Mouse (Mus musculus) E14TG2a.4 (cell line): Measurements from ENCODE around the gene Dchs2.

Experiments
- H3K27me3 ChIP-seq: 2 replicates; pipeline ENCODE4 v1.6.1; 2014; ENCODE audit warnings: low read length, control low read depth; ENCODE audit not compliant: insufficient read depth
- H3K36me3 ChIP-seq: 2 replicates; pipeline ENCODE4 v1.6.1; 2014; ENCODE audit warnings: low read length, control low read depth; ENCODE audit not compliant: insufficient read depth
- H3K4me1 ChIP-seq: replicated peaks from 2 replicates; pipeline ENCODE4 v1.6.1; 2014; ENCODE audit warnings: low read depth, low read length, control low read depth
- H3K4me3 ChIP-seq: replicated peaks from 2 replicates; pipeline ENCODE4 v1.5.1; 2014; ENCODE audit warnings: mild to moderate bottlenecking, low read length
- H3K9me3 ChIP-seq: 2 replicates; pipeline ENCODE4 v1.6.1; 2014; ENCODE audit warnings: low read length, control low read depth
- CTCF ChIP-seq: conservative IDR thresholded peaks from 2 replicates; pipeline ENCODE4 v1.5.1; 2014; ENCODE audit warnings: low read length
- NANOG ChIP-seq: IDR thresholded peaks from 2 replicates; pipeline ENCODE4 v1.6.1; 2014; ENCODE audit warnings: borderline replicate concordance, low read length, mixed read lengths
- POU5F1 ChIP-seq: IDR thresholded peaks from 2 replicates; pipeline ENCODE4 v1.6.1; 2014; ENCODE audit warnings: low read length, borderline replicate concordance

Gene Dchs2

DNA sequence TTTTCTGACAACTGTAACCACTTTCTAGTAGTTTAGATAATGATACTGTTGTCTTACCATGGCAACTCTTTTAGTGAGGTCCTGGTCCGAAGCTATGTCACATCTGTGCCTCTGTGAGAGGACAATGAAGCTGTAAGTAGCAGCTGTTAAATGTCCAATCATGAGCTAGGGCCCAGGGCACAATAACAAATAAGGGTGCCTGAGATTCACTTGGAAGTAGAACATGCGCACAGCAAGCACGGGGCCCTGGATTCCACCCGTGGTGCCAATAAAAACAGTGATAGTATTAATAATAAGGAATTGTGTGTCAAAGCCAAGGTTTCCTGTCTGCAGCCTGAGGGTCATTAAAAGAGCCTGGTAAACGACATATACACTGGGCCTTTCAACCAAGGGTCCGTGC lies 246.6 kb downstream of the Dchs2 start:
- Histone ChIP-seq H3K9me3 (0 out of 2 replicates have a peak, but pooled peaks cover 6% of the 10 kb centered on the region), H3K4me3 (no peak overlapping the region), H3K36me3 (no peaks in the 10 kb centered on the region), H3K4me1 (no peaks in the 10 kb centered on the region), H3K27me3 (no peaks in the 10 kb centered on the region)
- TF ChIP-seq CTCF (no peak), NANOG (no peak), POU5F1 (no peak)

DNA sequence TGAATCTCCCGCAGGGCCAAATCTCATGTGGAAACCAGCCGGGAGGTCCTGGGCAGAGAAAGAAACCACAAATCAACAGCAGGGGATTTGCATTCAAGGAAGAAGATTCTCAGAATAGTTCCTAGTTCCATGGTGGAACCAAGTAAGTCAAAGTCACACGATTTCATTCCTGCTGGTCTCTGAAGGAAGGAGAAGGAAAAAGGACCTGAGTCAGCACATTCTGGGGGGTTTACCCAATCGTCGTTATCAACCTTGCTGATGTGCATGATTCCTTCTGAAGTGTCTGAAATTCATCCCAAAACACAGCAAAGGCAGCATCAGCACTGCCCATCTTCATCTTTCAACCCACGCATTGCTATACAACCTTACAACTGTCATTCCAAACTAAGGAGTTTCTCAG lies 249.1 kb downstream of the Dchs2 start:
- Histone ChIP-seq H3K4me3 (no peak overlapping the region), H3K36me3 (no peaks in the 10 kb centered on the region), H3K27me3 (no peaks in the 10 kb centered on the region), H3K9me3 (0 out of 2 replicates have a peak, but pooled peaks cover 6% of the 10 kb centered on the region), H3K4me1 (no peaks in the 10 kb centered on the region)
- TF ChIP-seq NANOG (no peak), CTCF (no peak), POU5F1 (no peak)
